Mouse (Mus musculus): ENCODE data around the gene Bst1.

Gene Bst1

DNA sequence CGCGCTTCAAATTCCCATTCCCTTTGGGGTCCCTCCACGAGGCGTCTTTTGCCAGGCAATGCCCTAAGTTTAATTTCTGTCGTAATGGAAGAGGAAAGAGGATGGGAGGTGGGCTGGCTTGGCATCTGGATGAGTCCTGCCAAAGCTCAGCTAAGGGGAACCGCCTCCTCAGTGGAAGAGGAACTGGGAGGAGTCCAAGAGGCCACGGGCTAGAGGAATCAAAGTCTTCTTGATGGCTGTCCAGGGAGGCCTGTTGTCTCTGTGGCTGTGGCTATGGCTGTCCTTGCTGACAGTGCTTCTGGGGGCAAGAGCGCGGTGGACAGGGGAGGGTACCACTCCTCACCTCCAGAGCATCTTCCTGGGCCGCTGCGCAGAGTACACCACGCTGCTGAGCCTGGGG, at the start of gene Bst1:
TSS of gene Bst1 (plus strand) at position 191 of the 400 bp plus-strand sequence.
- DNase-seq (ENCODE audit: low read depth), result no peak

DNA sequence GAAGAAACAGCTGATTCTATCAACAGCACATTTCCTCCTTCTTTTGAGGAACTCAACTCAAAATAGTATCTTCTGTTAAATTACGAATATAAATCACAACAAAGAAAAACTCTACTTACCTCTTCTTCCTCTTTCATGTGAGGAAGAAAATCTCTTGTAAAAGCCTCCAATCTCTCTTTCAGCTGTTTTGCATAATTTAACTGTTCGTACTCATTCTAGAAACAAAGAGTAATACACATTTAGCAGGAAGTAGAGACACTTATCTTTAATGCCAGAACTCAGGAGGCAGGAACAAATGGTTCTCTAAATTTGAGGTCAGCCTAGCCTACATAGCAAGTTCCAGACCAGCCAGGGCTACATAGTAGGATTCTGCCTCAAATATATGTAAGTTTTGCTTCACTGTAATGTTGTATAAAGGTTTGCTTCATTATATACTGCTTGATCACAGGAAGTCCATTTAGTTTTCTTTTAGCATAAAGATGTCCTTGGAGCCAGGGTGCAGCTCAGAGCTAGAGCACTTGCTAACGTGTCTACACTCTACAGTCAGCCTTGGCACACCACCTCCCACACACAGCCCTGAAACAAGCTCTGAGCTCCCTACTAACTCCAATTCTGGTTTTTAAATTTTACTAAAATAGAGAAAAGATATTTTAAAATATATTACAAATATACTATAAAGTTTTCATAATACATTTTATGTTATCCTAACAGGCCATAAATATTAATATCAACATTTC, 47.9 kb upstream of the Bst1 start:
- no peak for DNase-seq (ENCODE audit: low read depth)

DNA sequence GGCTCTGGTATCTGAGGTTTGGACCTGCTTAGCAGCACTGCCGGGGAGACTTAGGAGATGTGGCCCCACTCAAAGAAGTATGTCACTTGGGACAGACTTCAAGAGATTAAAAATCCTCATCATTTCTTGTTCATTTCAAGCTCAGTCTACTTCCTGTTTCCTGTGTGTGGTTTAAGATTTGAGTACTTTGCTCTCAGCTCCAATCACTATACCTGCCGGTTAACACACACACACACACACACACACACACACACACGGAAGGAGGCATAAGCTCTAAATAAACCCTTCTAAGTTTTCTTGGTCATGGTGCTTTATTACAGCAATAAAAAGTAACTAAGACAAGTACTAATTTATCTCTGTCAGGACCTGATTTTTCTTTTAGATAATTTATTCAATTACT, 47.1 kb upstream of the Bst1 start:
- no peak for DNase-seq (ENCODE audit: low read depth)

DNA sequence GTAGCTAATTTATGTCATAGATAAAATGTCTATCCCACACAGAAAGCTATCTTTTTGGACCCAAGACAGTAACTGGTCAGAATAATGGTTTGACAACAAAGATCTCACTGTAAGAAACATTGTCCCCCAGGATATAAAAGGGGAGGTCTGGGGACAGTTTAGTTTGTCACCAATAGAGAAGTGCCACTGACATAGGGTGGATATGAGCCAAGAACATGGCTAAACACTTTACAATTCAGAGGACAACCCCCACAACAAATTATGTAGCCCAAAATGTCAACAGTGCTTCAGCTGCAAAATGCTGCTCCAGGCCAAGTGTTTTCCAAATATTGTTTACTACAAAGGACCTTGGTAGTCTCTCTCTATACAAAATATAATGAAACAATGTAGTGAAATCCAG, 42.3 kb upstream of the Bst1 start:
- no peak for DNase-seq (ENCODE audit: low read depth)

DNA sequence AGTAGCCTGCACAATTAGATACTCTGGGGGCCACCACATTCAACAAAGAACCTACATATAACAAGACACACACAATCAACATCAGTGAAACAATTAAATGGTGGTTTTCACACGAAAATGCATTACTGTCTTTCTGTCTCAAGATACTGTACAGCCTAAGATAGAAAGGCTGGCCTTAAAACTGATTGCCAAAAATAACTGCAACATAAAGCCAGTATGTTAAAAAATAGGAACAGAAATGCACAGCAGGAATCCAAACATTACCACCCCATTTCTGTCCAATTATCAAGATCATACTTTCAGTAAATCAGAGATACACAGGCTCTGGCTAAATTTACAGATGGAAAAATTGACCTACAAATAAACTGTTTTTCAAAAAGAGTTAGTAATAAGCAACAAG, 41.7 kb upstream of the Bst1 start:
- DNase-seq (ENCODE audit: low read depth), result no peak

DNA sequence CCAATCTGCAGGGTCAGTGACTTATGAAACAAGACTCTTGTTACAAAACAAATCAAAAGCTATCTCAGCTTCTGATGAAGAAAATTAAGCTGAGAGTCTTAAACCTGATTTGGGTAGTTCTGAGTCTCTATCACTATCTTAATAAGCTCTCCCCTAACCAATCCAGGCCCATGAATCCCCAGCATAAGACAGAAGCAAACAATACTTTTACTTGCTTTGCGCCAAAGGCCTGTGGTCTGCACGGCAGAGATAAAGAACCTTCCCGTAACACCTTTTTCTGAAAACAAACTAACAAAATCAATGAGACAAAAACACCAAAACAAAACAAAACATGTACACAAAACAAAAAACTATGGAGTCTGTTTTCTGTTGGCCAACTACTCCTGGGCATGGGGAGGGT, 40.1 kb upstream of the Bst1 start:
- no peak for DNase-seq (ENCODE audit: low read depth)

DNA sequence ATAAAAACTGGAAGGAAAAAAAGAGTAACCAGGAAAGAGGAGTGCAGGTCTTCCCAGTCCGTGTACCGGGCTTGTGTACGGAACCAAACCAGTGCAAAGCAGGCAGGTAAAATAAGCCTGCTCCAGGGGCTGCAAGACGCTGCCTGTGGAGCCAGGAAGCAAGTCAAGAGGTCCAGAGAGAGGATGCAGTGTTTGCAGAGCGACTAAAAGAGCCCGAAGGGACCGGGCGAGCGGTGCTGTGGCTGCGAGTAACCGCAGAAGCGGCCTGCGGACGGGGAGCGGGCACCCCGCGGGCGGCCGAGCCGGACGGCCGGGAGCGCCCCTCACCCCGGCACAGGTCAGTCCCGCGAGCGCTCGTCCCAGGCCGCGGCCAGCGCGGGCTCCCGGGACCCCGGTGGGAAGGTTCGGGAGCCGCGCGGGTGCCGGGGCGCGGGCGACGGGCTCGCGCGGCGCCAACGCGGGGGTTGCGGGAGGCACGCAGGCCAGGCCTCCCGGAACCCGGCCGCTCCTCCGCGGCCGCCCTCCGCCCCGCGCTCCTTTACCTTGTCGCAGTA, 37.2 kb upstream of the Bst1 start:
- DNase-seq (ENCODE audit: low read depth), result no peak

DNA sequence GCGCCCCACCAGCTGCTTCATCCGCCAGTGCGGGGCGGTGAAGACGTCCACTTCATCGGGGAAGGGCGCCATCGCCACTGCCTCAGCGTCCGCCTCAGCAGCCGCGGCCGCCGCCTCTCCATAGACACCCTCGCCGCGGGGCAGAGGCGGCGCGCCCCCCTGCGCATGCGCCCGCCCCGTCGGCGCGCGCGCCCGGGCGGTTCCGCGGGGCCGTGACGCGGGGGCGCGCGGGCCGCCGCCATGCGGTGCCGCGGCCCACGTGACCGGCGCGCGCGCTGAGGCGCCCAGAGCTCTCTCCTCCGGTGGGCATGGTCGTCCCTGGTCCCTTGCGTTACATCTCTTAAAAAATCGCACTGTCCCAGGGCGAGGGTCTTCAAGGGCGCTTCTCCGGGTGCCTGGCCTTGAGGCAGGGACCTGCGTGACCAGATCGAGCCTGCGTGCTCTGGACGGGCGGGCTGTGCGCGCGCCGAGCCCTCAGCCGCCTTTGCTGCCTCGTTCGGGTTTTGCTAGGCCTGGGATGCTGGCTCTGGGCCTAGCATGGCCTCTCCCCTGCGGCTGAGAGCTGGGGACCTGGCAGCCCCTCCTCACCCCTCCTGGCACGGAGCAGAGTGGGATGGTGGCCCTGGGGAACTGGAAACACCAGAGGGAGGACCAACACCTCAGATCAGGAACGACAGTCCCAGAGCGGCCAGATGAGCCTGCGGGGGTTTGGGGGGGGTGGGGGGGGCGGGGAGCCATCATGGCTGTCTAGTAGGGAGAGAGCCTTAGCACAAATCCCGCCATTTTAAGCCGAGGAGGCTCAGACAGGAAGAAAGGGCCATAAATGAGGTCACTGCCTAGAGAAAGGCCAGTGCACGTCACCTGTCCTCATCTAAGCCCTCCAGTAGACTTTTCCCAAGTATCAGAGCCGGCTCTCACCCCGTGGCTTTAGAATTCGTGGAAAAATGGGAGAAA, 36.4 kb upstream of the Bst1 start:
- peak; percentile 43 for DNase-seq (ENCODE audit: low read depth)

DNA sequence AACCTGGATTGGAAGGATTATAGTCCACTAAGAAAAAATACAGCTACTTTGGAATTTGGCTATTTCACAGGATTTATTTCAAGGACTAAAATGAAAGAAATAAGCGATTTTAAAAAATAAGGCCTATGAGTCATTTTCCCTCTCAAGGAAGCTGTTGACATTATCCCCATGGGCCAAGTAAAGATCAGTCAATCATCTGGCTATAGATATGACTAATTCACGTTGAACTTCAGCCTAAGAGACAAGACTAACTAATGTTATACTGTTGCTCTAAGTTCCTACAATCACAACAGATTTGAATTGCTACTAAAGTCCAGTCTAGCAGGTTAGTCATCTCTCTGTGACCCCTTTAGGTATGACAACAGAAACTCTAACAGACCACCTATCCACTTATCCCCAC, 34.7 kb upstream of the Bst1 start:
- no peak for DNase-seq (ENCODE audit: low read depth)

DNA sequence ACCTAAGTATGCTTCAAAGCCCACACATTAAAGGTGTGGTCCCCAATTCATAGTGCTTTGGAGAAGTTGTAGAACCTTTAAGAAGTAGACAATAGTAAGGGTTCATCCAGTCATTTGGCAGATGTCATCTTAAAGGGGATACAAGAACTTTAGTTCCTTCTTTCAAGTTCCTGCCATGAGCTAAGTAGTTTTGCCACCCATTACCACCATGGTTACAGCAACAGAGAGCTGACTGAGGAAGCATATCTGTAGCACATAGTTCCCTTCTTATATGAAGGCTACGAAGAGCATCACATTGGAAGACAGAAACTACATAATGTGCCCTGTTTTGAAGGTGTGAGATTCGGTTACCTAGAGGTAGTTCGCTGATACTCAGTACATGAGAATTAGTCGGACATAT, 32.1 kb upstream of the Bst1 start:
- no peak for DNase-seq (ENCODE audit: low read depth)

DNA sequence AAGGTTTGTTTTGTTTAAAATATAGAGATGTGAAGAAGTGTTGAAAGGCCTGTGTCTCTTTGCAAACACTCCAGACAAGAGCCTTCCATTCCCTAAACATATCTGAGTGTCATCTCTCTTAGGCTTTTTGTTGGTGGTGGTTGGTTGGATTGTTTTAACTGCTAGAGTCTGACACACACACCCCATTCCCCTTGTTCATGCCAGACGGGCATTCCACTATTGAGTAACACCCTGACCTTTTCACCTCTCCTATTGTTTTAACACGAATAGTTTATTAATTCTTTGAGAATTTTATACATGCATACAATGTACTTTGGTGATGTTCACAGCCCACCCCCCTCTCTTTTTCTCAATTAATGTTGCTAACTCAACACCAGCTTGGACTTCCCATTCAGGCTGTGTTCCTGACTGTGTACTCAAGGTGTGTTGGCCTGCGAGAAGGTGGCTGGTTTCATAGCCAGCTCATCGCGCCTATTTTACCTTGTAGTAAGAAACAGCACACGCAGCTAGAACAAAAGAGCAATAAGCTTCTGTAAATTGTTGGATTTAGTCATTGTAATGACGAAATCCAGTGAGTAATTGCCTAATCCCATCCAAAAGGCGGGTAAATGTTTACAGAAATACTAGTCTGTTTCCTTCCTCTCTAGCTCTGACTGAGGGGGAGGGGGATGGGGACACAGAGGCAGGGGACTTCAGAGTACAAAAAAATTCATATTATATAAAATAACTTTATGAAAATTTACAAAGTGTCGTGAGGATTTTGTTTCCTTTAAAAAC, 30.5 kb upstream of the Bst1 start:
- no peak for DNase-seq (ENCODE audit: low read depth)

DNA sequence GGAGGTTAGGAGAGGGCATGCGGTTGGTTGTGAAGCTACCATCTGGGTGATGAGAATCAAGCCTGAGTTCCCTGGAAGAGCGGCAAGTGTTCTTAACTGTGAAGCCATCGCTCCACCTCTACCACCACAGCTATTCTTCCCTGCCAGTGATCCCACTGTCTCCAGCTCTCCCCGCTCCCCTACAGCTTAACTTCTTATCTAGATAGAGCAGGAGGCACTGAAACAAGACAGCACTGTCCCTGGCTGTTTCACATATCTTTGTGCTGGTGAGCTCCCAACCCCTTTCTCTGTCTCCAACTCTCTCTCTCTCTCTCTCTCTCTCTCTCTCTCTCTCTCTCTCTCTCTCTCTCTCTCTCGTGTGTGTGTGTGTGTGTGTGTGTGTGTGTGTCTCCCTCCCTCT, 26.3 kb upstream of the Bst1 start:
- no peak for DNase-seq (ENCODE audit: low read depth)

DNA sequence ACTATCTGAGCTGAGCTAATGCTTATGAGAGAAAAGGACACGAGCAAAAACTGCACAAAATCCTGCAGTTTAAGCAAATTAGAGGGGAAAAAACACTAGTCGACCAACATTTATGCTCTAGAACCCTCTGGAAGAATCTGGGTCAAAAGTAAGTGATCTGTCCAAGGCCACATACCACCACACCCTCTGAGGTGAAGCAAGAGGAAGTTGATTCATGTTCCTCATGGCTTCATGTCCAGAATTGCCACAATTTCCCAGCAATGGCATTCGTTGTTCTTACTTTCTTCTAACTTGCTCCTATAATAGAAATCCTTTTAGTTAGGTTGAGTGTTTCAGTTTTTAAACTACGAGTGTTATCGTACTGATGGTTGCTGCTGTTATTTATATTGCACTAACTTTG, 19.2 kb upstream of the Bst1 start:
- no peak for DNase-seq (ENCODE audit: low read depth)

DNA sequence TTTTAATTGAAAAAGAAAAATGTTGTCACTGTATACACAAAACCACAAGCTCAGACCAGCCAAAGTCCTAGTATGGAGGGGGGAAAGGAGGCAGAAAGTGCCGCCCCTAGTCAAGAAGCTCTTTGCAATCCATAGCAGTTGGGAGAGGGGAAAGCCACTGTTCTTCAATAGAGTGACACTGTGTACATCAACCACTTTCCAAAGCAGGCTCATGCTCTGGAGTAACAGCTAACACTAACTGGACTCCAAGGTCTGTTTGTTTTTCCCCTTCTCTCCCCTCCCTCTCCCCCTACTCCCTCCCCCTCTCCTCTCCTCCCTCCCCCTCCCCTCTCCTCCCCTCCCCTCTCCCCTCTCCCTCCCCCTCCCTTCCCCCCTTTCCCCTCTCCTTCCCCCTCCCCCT, 18.0 kb upstream of the Bst1 start:
- DNase-seq (ENCODE audit: low read depth), result no peak

DNA sequence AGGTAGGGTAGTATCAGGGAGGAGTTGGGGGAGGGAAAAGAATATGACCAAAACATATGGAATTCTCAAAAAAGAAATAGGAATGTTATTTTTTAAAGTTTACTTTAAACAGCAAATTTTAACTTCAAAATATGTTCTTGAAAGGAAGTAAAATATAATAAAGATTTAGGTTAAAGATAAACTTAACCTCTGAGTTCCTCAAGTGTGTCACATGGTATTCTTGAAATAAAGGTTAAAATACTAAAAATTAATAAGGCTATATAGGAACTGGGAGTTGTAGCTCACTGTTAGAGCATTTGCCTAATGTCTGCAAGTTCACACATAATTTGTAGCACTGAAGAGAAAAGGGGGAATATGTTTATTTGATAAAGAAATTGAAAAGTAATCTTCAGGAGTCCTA, 17.4 kb upstream of the Bst1 start:
- no peak for DNase-seq (ENCODE audit: low read depth)

DNA sequence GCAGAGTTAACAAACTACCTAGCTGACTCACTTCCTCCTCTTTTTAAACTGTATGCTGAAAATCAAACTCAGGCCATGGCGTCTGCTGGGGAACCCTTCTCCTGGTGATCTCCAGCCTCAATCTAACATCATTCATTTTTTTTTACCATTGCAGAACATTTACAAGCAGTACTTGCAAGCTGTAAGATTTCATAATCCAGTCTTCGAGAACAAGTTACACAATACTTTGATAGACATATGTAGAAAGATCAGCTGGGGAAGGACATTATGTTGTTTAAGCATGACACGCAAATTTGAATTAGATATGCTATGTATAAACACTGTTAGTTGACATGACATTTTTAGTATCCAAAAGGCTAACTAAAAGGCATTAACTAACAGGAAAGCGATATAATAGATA, 16.9 kb upstream of the Bst1 start:
- DNase-seq (ENCODE audit: low read depth), result no peak

DNA sequence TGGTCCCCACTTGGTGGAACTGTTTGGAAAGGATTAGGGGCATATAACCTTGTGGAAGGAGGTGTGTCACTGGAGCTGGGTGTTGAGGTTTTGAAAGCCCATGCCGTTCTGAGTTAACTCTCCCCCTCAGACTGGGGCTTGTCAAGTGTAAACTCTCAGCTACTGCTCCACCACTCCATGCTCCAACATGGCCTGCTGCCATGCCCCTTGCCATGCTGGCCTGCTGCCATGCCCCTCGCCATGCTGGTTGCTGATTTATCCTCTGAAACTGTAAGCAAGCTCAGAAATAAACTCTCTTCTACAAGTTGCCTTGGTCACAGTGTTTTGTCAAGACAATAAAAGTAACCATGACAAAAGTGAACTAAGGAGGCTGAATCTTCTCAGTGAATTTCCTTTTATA, 13.3 kb upstream of the Bst1 start:
- no peak for DNase-seq (ENCODE audit: low read depth)

DNA sequence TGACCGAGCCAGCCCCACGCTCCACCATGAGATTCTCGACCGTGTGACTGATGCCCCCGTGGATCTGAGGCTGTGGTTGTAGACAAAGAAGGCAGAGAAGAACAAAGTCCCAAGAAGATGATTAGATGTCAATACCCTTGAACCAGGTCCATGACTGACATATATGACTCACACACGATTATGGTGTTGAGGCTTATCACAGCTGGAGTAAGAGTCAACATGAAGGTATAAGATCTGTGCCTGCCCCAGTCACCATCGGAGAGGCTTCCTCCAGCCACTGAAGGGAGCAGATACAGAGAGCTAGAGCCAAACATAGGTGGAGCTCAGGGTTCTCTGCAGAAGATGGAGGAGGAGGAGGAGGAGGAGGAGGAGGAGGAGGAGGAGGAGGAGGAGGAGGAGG, 12.3 kb upstream of the Bst1 start:
- DNase-seq (ENCODE audit: low read depth), result no peak

DNA sequence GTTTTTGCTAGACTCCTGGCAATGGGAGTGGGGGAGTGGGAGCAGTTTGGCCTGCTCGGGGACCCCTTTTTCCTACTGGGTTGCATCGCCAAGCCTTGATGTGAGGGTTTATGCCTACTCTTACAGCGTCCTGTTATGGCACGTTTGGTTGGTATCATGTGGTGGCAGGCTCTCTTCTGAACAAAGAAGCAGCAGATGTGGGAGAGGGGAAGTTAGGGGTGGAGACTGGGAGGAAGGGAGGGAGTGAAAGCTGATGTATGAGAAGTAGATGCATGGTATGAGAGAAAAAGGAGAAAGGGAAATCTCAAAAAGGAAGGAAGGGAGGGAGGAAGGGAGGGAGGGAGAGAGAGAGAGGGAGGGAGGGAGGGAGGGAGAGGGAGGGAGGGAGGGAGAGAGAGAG, 11.8 kb upstream of the Bst1 start:
- DNase-seq (ENCODE audit: low read depth), result no peak

DNA sequence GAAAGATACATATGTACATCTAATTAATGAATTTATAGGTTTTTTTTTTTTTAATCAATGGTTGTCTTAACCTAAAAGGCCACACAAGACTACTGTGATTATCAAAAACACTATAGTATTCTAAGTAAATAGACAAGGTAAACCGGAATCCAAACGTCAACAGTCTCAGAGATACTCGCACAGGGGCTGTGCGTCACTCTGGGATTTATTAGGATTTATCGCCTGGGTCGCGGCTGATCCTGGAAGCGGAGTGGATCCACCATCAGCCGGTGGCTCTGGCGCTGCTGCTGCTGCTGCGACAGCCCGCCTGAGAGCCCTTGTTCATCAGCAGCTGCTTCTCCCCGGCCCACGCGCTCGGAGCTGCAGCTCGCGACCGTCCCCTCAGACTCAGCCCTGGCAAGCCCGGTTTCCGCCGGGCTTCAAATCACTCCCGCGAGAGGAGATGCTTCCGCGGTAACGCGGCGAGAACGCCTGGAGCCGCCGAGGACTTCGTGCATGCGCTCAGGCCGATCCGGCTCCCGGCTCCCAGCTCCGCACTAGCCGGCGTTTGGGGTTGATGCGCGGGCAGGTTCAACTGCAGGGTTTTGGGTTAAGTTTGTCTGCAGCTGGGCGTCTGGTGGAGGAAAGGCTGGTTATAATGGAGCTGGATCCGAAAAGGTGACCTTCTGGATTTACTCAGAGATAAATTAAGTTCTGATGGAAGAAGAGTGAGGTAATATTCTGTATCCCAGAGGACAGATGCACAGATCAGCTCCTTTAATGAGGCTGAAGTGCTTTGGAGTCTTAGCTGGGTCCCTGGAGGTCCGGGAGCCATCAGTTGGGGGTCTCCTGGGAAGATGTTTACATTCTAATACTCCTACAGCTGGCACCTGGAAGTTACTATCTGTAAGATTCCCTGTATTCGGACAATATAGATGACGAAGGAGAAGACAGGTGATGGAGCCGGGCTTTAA, 10.7 kb upstream of the Bst1 start:
- no peak for DNase-seq (ENCODE audit: low read depth)

DNA sequence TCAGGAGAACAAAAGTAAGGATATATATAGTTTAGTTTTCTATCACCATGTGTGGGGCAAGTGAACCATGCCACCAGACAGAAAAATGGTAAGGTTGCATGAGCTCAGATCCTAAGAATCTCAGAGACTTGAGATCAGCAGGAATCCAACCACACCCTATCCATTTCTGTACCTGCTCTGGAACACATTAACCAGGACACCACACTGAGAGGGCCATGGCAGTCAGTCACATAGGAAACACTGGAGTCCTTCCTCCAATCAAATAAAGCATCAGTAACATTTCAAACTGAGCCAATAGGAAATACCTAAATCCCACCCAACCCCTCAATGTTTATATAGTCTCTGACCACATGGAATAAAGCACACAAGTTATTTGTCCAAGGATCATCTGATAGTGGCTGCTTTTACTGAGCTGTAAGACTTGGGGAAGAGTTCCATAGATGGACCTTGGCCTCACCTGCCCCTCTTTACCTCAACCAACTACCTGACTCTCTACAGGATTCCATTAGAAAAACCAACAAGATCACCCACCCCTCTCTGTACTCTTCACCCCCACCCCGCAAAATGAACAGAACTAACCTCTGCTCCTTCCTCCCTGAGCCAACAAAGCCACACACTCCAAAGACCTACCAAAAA, 8.1 kb upstream of the Bst1 start:
- no peak for DNase-seq (ENCODE audit: low read depth)
